ENCODE assay signal across 23 mouse cellular contexts in genomic region chr11:51961761-51962160, GRCm38 (mm10). TPM values are rescaled to one million over a fixed set of nuclear protein-coding genes. Genes with fewer than 3 reads are reported as not detected.
DNase-seq lines count a peak whose midpoint lies in the region; ATAC-seq and TF ChIP-seq lines count a peak whose summit lies in the region.
"Had no signal": no experiment of that assay in that cellular context is flagged by ENCODE, and none has a peak within 500 bp of the region (broad histone marks: within the 10 kb centered on the region; RNA-seq: fewer than 3 reads in every experiment).

No protein-coding gene starts in this region.

- peak; percentile 58; the same call in 1 of the 2 replicates for ATAC-seq in common myeloid progenitor, adult 5-6 weeks (replicated peaks; ENCODE audit: low read depth, poor library complexity, severe bottlenecking)
- no peak for ATAC-seq in hindbrain, embryonic 11.5 days (ENCODE audit: low FRiP score)
- ATAC-seq: CD4-positive, CD25-positive, alpha-beta regulatory T cell, adult 4 months; forebrain, embryonic 13.5 days; intestine, embryonic 15.5 days; liver, embryonic 12.5 days; midbrain, embryonic 15.5 days had no signal

- peaks cover 13% of the 10 kb centered on the region for H3K4me1 ChIP-seq in E14TG2a.4 (replicated peaks; ENCODE audit: low read depth, low read length)
- no peaks in the 10 kb centered on the region for H3K4me1 ChIP-seq in hindbrain, embryonic 11.5 days (replicated peaks; ENCODE audit: control insufficient read depth, insufficient read depth, low read length)
- H3K4me1 ChIP-seq: embryonic facial prominence, embryonic 13.5 days; forebrain, embryonic 13.5 days; hindbrain, embryonic 15.5 days; intestine, embryonic 15.5 days; limb, embryonic 13.5 days; liver, embryonic 12.5 days; midbrain, embryonic 15.5 days; neural tube, embryonic 15.5 days; stomach, embryonic 15.5 days had no signal

- peak; percentile 50 to 69 for DNase-seq in thymus, adult 18-20 months
- peak; percentile 68 to 81 for DNase-seq in thymus, postnatal 36 days
- DNase-seq in hindbrain, embryonic 11.5 days (ENCODE audit: low spot score): no peak
- no peak for DNase-seq in B cell, adult 2 months
- no peak for DNase-seq in spleen, adult 12 weeks (ENCODE audit: low spot score)
- DNase-seq: adrenal gland, adult 2 months; embryo, embryonic 11 days; kidney, adult 8-10 months; kidney, postnatal 14 days had no signal

- H3K9me3 ChIP-seq in E14TG2a.4 (ENCODE audit: low read length): no peaks in the 10 kb centered on the region
- H3K9me3 ChIP-seq in hindbrain, embryonic 11.5 days (ENCODE audit: control insufficient read depth, low read length): no peaks in the 10 kb centered on the region
- H3K9me3 ChIP-seq: embryonic facial prominence, embryonic 13.5 days; forebrain, embryonic 13.5 days; hindbrain, embryonic 15.5 days; intestine, embryonic 15.5 days; limb, embryonic 13.5 days; liver, embryonic 12.5 days; midbrain, embryonic 15.5 days; neural tube, embryonic 15.5 days; stomach, embryonic 15.5 days had no signal

- TF ChIP-seq CTCF in E14TG2a.4 (conservative IDR thresholded peaks at IDR 0.05; ENCODE audit: low read length): no peak

- H3K9ac ChIP-seq in hindbrain, embryonic 11.5 days (ENCODE audit: low read depth, low read length): no peak overlapping the region
- H3K9ac ChIP-seq: embryonic facial prominence, embryonic 13.5 days; forebrain, embryonic 13.5 days; hindbrain, embryonic 15.5 days; intestine, embryonic 15.5 days; limb, embryonic 13.5 days; liver, embryonic 12.5 days; midbrain, embryonic 15.5 days; neural tube, embryonic 15.5 days; stomach, embryonic 15.5 days had no signal

- H3K4me3 ChIP-seq in E14TG2a.4 (replicated peaks; ENCODE audit: low read length): peak overlapping the region; percentile 27; the same call in 1 of the 2 replicates
- H3K4me3 ChIP-seq in hindbrain, embryonic 11.5 days (ENCODE audit: low read depth, low read length): no peak overlapping the region
- H3K4me3 ChIP-seq: embryonic facial prominence, embryonic 13.5 days; erythroblast, embryonic 14.5 days; forebrain, embryonic 13.5 days; hindbrain, embryonic 15.5 days; intestine, embryonic 15.5 days; limb, embryonic 13.5 days; liver, embryonic 12.5 days; midbrain, embryonic 15.5 days; neural tube, embryonic 15.5 days; stomach, embryonic 15.5 days had no signal

- H3K27me3 ChIP-seq in E14TG2a.4 (ENCODE audit: insufficient read depth, low read length): no peaks in the 10 kb centered on the region; the same call in 1 of the 2 replicates
- H3K27me3 ChIP-seq in hindbrain, embryonic 11.5 days (ENCODE audit: control insufficient read depth, insufficient read depth, low read length): no peaks in the 10 kb centered on the region
- H3K27me3 ChIP-seq: embryonic facial prominence, embryonic 13.5 days; forebrain, embryonic 13.5 days; hindbrain, embryonic 15.5 days; intestine, embryonic 15.5 days; limb, embryonic 13.5 days; liver, embryonic 12.5 days; midbrain, embryonic 15.5 days; neural tube, embryonic 15.5 days; stomach, embryonic 15.5 days had no signal

- 83% methylated on average over 8 of the region's 8 CpGs for WGBS in hindbrain, embryonic 11.5 days

- no peak overlapping the region for H3K4me2 ChIP-seq in hindbrain, embryonic 11.5 days (replicated peaks; ENCODE audit: low read depth, low read length)
- H3K4me2 ChIP-seq: embryonic facial prominence, embryonic 13.5 days; forebrain, embryonic 13.5 days; heart, embryonic 11.5 days; hindbrain, embryonic 15.5 days; intestine, embryonic 15.5 days; limb, embryonic 13.5 days; liver, embryonic 12.5 days; midbrain, embryonic 15.5 days; neural tube, embryonic 15.5 days; stomach, embryonic 15.5 days had no signal

- no peak overlapping the region for H3K27ac ChIP-seq in hindbrain, embryonic 11.5 days (ENCODE audit: low read depth, low read length)
- H3K27ac ChIP-seq: embryonic facial prominence, embryonic 13.5 days; forebrain, embryonic 13.5 days; hindbrain, embryonic 15.5 days; intestine, embryonic 15.5 days; limb, embryonic 13.5 days; liver, embryonic 12.5 days; midbrain, embryonic 15.5 days; neural tube, embryonic 15.5 days; stomach, embryonic 15.5 days had no signal

- H3K36me3 ChIP-seq in E14TG2a.4 (ENCODE audit: insufficient read depth, low read length): no peaks in the 10 kb centered on the region
- no peaks in the 10 kb centered on the region for H3K36me3 ChIP-seq in hindbrain, embryonic 11.5 days (ENCODE audit: control insufficient read depth, insufficient read depth, low read length)
- H3K36me3 ChIP-seq: embryonic facial prominence, embryonic 13.5 days; hindbrain, embryonic 15.5 days; intestine, embryonic 15.5 days; limb, embryonic 13.5 days; liver, embryonic 12.5 days; midbrain, embryonic 15.5 days; neural tube, embryonic 15.5 days; stomach, embryonic 15.5 days had no signal

RNA-seq across cellular contexts. Expression of gene Cdkn2aipnl, which starts 5.7 kb away (rescaled TPM):
- total RNA-seq in common myeloid progenitor, adult 5-6 weeks (2017): 60.7 and 63.6 TPM in 2 replicates
- 111 and 134 TPM in 2 replicates for polyA plus RNA-seq in hindbrain, embryonic 11.5 days (2014; fragmentation: Nextera tagmentation; extraction: Ambion mirVana)

RNA-seq across cellular contexts. Expression of gene Ube2b, which starts 38.8 kb away (rescaled TPM):
- 79.9 and 91.3 TPM in 2 replicates for total RNA-seq in common myeloid progenitor, adult 5-6 weeks (2017)
- 193 and 205 TPM in 2 replicates for polyA plus RNA-seq in hindbrain, embryonic 11.5 days (2014; fragmentation: Nextera tagmentation; extraction: Ambion mirVana)

RNA-seq across cellular contexts. Expression of gene Cdkl3, which starts 42.3 kb away (rescaled TPM):
- 3.3 and 5.7 TPM in 2 replicates for total RNA-seq in common myeloid progenitor, adult 5-6 weeks (2017)
- polyA plus RNA-seq in hindbrain, embryonic 11.5 days (2014; fragmentation: Nextera tagmentation; extraction: Ambion mirVana): 12.0 and 15.9 TPM in 2 replicates
- polyA plus RNA-seq: erythroblast, embryonic 14.5 days had no signal

Comparison
In these comparisons a context has a peak if more than half of its experiments do, and no peak if none do; other contexts are left out.
1. DNase-seq: peak in thymus, adult 18-20 months (2 of 2) and thymus, postnatal 36 days (2 of 2); none in hindbrain, embryonic 11.5 days (single experiment), B cell, adult 2 months (0 of 2) and spleen, adult 12 weeks (single experiment).